Mouse (Mus musculus) spleen, embryonic (tissue): ENCODE results near the gene Tmem56.

Experiments used
- CTCF ChIA-PET: fragments of 350-600 bp; sonication (Branson Sonifier 250); formaldehyde crosslinking; loops from one replicate; lab custom pipeline; 2022; lab: Charles Lee

Gene Tmem56

GRCm38 (mm10) chr3:121285219-121285618 lies 2.3 kb upstream of the Tmem56 start:
- CTCF ChIA-PET = no interaction called here

GRCm38 (mm10) chr3:121279679-121280078 lies 3.2 kb downstream of the Tmem56 start:
- CTCF ChIA-PET = no interaction called here

DNA sequence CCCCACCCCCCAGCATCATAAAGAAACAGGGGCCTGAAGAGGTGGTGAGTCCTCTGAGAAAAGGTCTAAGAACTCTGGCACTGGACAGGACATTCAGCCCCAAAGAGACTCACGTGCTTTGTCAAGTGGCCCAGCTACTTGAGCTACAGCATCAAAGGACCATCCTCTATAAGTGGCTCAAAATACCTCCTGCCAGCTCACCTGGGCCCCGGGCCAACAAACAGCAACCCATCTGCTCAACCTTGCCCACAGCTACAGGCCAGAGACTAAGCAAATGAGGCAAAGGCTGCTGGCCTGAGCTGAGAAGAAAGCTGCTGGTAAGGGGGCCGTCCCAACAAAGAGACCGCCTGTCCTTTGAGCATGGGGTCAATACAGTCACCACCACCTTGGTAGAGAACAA lies 5.3 kb downstream of the Tmem56 start:
- CTCF ChIA-PET = no interaction called here

GRCm38 (mm10) chr3:121277009-121277408 lies 5.9 kb downstream of the Tmem56 start:
- CTCF ChIA-PET = no interaction called here

DNA sequence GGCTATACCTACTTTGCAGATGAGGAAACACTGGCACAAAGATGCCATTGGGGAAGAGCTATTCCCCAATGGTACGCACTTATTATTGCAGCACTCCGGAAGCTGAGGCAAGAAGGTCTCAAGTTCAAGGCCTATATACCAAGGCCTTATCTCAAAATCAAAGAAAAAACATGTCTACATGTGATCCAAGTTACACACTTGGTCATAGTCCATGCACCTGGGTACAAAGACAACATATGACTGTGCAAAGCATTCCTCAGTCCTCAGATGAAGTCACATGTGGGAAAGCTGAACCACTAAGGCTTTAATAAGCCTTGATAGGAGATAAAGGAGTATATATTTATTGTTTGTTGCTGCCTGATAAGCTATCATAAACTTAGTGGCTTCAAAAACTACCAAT lies 8.9 kb downstream of the Tmem56 start:
- CTCF ChIA-PET = no interaction called here

- CTCF ChIA-PET = no interaction called here
Observed at GRCm38 (mm10) chr3:121272577-121272976, 10.3 kb downstream of the Tmem56 start.

DNA sequence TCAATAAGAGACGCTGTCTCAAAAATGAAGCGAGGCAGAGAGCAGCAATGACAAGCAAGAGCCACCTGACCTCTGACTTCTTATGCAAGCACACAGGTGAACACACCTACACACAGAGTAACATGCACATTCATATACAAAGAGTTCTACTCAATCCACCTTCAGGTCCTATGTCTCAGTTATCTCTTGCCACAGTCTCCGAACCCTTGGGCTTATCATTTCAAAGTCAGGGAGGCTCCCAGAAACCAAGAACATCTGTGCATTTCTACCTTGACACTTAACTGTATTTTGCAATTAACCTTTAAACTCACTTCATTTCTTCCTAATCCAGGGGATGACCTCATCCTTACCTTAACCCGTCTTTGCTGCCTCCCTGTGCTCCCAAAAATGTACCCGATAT lies 15.6 kb downstream of the Tmem56 start:
- CTCF ChIA-PET = no interaction called here

DNA sequence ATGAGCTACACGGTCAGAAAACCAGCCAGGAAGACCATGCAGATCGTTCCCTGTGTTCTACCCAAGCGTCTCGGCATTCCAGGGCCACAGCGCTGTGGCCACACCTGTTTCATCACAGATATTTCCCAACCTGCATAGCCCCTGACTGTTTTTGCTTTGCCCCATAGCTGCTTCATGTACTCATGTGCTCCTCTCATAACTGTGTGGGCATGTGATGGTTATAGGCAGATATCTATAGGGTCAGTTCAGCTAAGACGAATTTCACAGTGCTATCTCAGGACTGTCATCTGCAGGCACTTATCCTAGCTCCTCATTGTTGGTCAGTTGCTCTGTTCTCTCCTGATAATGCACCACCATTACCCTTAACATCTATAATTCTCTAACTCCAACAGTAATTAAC lies 18.7 kb downstream of the Tmem56 start:
- CTCF ChIA-PET = no interaction called here

DNA sequence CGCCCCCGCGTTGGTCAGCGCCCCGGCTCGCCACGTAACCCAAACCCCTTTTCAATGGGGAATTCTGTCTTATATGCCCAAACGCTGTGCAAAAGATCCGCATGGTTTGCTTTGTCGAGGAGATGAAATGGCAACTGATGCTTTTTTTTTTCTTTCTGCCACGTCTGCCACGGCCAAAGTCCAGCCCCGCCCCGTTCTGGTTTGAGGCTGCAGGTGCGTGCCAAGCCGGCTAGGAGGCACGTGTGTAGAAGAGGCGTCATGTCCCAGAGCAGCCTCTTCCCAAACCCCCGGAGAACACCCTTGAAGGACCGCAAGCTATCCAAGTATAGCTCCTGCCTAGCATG lies 19.7 kb downstream of the Tmem56 start:
- CTCF ChIA-PET = interaction anchor here (0.6 to 0.7 kb wide), 3 partner anchors 105 to 359 kb away, joined by 3 to 4 read pairs (median 3); no protein-coding TSS in a partner anchor

GRCm38 (mm10) chr3:121262521-121263204 lies 20.2 kb downstream of the Tmem56 start:
- CTCF ChIA-PET = interaction anchor here (0.6 kb wide), 1 partner anchor 104 kb away, joined by 3 read pairs; no protein-coding TSS in a partner anchor

- CTCF ChIA-PET = no interaction called here
Observed at GRCm38 (mm10) chr3:121261939-121262520, 20.9 kb downstream of the Tmem56 start.

DNA sequence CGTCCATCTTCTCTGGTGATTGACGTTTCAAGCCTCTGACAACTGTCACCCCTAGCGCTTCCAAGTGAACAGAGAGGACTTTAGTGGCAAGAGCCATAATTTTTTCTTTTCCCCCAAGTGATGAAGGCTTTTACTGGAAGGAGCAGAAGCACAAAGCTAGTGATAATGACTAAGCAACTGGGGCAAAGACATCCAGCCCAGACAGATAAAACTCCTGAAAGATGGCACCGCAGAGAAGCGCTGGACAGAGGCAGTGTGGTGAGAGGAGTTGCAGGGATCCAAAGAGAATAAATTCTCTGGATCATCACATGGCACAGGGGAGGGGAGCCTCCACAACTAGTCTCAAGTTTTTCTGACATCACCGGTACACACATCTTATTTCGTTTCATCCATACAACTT lies 21.6 kb downstream of the Tmem56 start:
- CTCF ChIA-PET = no interaction called here

GRCm38 (mm10) chr3:121260831-121261230 lies 22.1 kb downstream of the Tmem56 start:
- CTCF ChIA-PET = no interaction called here

DNA sequence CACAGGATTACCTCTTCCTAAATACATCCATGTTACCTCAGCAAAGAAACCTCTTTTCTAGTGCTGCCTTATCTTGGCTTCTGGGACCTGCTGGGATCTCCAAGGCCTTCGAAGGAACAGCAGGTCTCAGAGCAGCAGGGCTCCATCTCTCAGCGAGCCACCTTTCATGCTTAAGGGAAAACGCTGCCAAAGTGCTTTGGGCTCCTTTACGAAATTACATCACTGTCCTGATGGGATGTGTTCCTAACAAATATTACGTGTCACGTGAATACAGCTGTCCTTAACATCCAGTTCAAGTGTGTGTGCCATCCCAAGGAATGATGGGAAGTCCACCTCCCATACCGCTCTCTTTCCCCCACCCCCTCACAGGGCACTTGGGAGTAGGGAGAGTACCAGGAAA lies 22.9 kb downstream of the Tmem56 start:
- CTCF ChIA-PET = no interaction called here

GRCm38 (mm10) chr3:121258521-121259478 lies 24.1 kb downstream of the Tmem56 start:
- CTCF ChIA-PET = no interaction called here

GRCm38 (mm10) chr3:121257418-121257817 lies 25.5 kb downstream of the Tmem56 start:
- CTCF ChIA-PET = no interaction called here

GRCm38 (mm10) chr3:121256131-121256530 lies 26.8 kb downstream of the Tmem56 start:
- CTCF ChIA-PET = no interaction called here

- CTCF ChIA-PET = no interaction called here
Observed at GRCm38 (mm10) chr3:121255501-121255900, 27.4 kb downstream of the Tmem56 start.

DNA sequence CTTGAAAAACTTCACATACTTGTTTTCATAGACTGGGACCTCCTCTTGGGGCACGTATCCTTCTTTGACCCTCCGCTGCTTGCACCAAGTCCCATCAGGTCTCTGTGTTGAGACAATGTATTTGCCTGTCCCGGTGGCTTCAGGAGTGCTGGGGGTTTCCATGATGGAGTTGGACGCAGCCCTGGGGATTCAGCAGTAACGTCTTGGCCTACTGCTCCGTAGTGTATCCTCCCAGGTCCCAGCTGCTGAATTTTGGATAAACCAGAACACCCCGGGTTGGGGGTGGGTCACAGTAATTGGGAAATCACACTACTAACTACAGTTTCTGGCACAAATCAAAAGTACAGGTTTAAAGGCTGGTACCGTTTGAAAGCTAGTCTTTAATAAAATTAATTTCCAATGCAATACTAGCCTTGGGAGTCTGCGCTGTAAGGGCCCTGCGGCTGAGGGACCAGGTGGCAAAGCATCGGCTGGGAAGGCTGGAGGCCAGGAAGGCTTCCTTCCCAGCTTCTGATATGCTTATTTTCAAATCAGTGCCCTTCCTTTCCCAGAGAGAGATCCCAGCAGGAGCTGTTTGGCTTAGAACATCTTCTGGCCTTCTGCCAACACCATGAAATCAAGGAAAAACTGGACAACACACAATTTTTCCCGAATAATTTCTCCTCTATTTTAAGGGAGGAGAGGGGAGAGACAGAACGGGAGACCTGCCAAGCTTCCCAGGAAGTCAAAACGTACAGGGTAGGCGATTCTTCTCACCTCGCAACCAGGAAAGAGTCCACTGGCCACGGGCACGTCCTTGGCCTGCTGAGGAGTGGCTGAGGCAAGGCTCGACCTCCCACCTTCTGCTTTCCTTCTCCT lies 32.1 kb downstream of the Tmem56 start:
- CTCF ChIA-PET = no interaction called here

GRCm38 (mm10) chr3:121250048-121250447 lies 32.9 kb downstream of the Tmem56 start:
- CTCF ChIA-PET = no interaction called here

- CTCF ChIA-PET = interaction anchor here (0.5 kb wide), 1 partner anchor 84 kb away, joined by 3 read pairs; no protein-coding TSS in a partner anchor
Observed at GRCm38 (mm10) chr3:121242941-121243340, 40.0 kb downstream of the Tmem56 start.
